Mouse (Mus musculus) liver, embryonic 14.5 days (tissue): ENCODE data around the gene Uba7. TPM values are rescaled to one million over a fixed set of nuclear protein-coding genes. Genes with fewer than 3 reads are reported as not detected.

Experiments
- ATAC-seq: fragments of 200-750 bp; cut with Nextera tagmentation; 2 replicates; pipeline ENCODE4 v1.8.0; 2017; ENCODE audit warnings: moderate number of reproducible peaks, mild to moderate bottlenecking, moderate library complexity; ENCODE audit not compliant: insufficient read depth
- DNase-seq, 3 experiments: peaks; one replicate each; pipeline ENCODE4 v3.0.0-alpha.2; 2012 to 2013; ENCODE audit warnings: low read depth in 3 of 3, low spot score in 3 of 3
- H3K27ac ChIP-seq: fragments of 300-500 bp; sonication (generic); 2 replicates; pipeline ENCODE4 v1.5.1; 2014; ENCODE audit warnings: moderate library complexity, mild to moderate bottlenecking, control low read depth, inconsistent platforms
- H3K27me3 ChIP-seq: fragments of 300-500 bp; sonication (generic); 2 replicates; pipeline ENCODE4 v1.6.1; 2014; ENCODE audit warnings: mild to moderate bottlenecking, low read length, moderate library complexity; ENCODE audit not compliant: control insufficient read depth, insufficient read depth
- H3K36me3 ChIP-seq: fragments of 300-500 bp; sonication (generic); replicated peaks from 2 replicates; pipeline ENCODE4 v1.6.1; 2014; ENCODE audit warnings: low read depth; ENCODE audit not compliant: control insufficient read depth, insufficient read depth
- H3K4me1 ChIP-seq, 2 experiments: fragments of 200-500 bp in 1 of 2; fragments of 300-500 bp in 1 of 2; sonication (generic) in 1 of 2; replicated peaks; 2 replicates each; pipeline ENCODE4 v1.6.1; 2012 to 2014; ENCODE audit warnings: antibody characterized with exemption in 1 of 2, inconsistent platforms in 1 of 2, low read length in 1 of 2; ENCODE audit not compliant: control insufficient read depth in 2 of 2, insufficient read depth in 2 of 2
- H3K4me2 ChIP-seq: fragments of 300-500 bp; sonication (generic); 2 replicates; pipeline ENCODE4 v1.6.1; 2014; ENCODE audit warnings: low read depth, mild to moderate bottlenecking, control low read depth, moderate library complexity
- H3K4me3 ChIP-seq, 2 experiments: fragments of 200-500 bp in 1 of 2; fragments of 300-500 bp in 1 of 2; sonication (generic) in 1 of 2; 2 replicates each; pipeline ENCODE4 v1.5.1; 2012 to 2014; ENCODE audit warnings: low read depth in 2 of 2, low read length in 2 of 2, mild to moderate bottlenecking in 2 of 2, control low read depth in 1 of 2, inconsistent platforms in 1 of 2, moderate library complexity in 1 of 2; ENCODE audit not compliant: insufficient read depth in 1 of 2
- H3K9ac ChIP-seq: fragments of 300-500 bp; sonication (generic); replicated peaks from 2 replicates; pipeline ENCODE4 v1.6.1; 2014; ENCODE audit warnings: mild to moderate bottlenecking, control low read depth, moderate library complexity
- H3K9me3 ChIP-seq: fragments of 300-500 bp; sonication (generic); 2 replicates; pipeline ENCODE4 v1.6.1; 2016; ENCODE audit warnings: low read length, mixed read lengths; ENCODE audit not compliant: control insufficient read depth
- CTCF ChIP-seq: IDR thresholded peaks from 2 replicates; pipeline ENCODE4 v1.5.1; 2016; ENCODE audit warnings: antibody characterized with exemption, low read depth, control low read depth
- EP300 ChIP-seq: IDR thresholded peaks from 2 replicates; pipeline ENCODE4 v1.6.1; 2016; ENCODE audit warnings: antibody characterized with exemption, low read depth
- WGBS: fragments of 180-500 bp; shearing (Covaris S2); extraction: QIAGEN DNeasy Blood & Tissue Kit; methylation state at CpG from one replicate; pipeline ENCODE4 v1.1.7; 2014; ENCODE audit not compliant: insufficient replicate concordance; 5-methylcytosine and 5-hydroxymethylcytosine counted together
- polyA plus RNA-seq, 2 experiments: library from polyadenylated mRNA; depleted of rRNA in 1 of 2; stranded (reverse) in 1 of 2; unstranded in 1 of 2; fragments of >200 nt; fragmentation: Nextera tagmentation in 1 of 2; extraction: Ambion mirVana in 1 of 2; gene quantifications; 2 replicates each; pipeline versions ENCODE4 v1.2.1 to v1.2.3; 2012 to 2014

The Uba7 gene
- polyA plus RNA-seq, 2 experiments, result 49.1 to 83.3 TPM

- H3K27ac ChIP-seq, result peak overlapping the region; percentile 62; the same call in 1 of the 2 replicates
- ATAC-seq, result peak; percentile 14; the same call in 1 of the 2 replicates
Measured at GRCm38 (mm10) chr9:107986376-107986775, 11.1 kb downstream of the Uba7 start.

GRCm38 (mm10) chr9:107987950-107988349, 12.6 kb downstream of the Uba7 start:
- DNase-seq, result no peak
- no peak for ATAC-seq
- no peak overlapping the region for H3K4me2 ChIP-seq
- H3K9me3 ChIP-seq, result no peaks in the 10 kb centered on the region
- no peak overlapping the region for H3K4me3 ChIP-seq
- no peak overlapping the region for H3K27ac ChIP-seq
- H3K36me3 ChIP-seq, result peaks cover 19% of the 10 kb centered on the region
- no peaks in the 10 kb centered on the region; the same call in 1 of the 2 replicates for H3K27me3 ChIP-seq
- H3K4me1 ChIP-seq, result peaks cover 21 to 26% of the 10 kb centered on the region in 2 experiments
- WGBS, result 60% methylated on average over 3 of the region's 3 CpGs
- TF ChIP-seq EP300, result no peak
- no peak for TF ChIP-seq CTCF
- H3K9ac ChIP-seq, result no peak overlapping the region

More at GRCm38 (mm10) chr9:107986376-107986775, 11.1 kb downstream of the Uba7 start:
- Histone ChIP-seq H3K9ac (no peak overlapping the region; the same call in none of the 2 replicates), H3K9me3 (no peaks in the 10 kb centered on the region), H3K4me3 (peak overlapping the region; percentile 84 to 86), H3K4me1 (peaks cover 34 to 40% of the 10 kb centered on the region in 2 experiments), H3K27me3 (no peaks in the 10 kb centered on the region; the same call in 1 of the 2 replicates), H3K4me2 (peak overlapping the region; percentile 92), H3K36me3 (peaks cover 29% of the 10 kb centered on the region)
- under 1% methylated on average over 18 of the region's 18 CpGs for WGBS
- peak in 2 of 3 experiments; percentile 64 to 70 for DNase-seq
- TF ChIP-seq EP300 (no peak), CTCF (peak; percentile 96)

- H3K4me2 ChIP-seq, result no peak within 1 kb of the TSS
- DNase-seq (no peak), ATAC-seq (no peak)
- H3K9ac ChIP-seq, result no peak within 1 kb of the TSS
- no peaks in the 10 kb centered on the region; the same call in 1 of the 2 replicates for H3K27me3 ChIP-seq
- no peak within 1 kb of the TSS for H3K27ac ChIP-seq
- H3K36me3 ChIP-seq, result no peaks in the 10 kb centered on the region
- peaks cover 0 to 3% of the 10 kb centered on the region in 2 experiments; a peak in 2 of 4 replicates for H3K4me1 ChIP-seq
- H3K4me3 ChIP-seq, result no peak within 1 kb of the TSS
- TF ChIP-seq CTCF (no peak), EP300 (no peak)
- no peaks in the 10 kb centered on the region for H3K9me3 ChIP-seq
- 82% methylated on average over 2 of the region's 2 CpGs for whole genome bisulfite sequencing
Measured at GRCm38 (mm10) chr9:107992197-107992596, 16.9 kb downstream of the Uba7 start, which contains the start of gene Cdhr4. Cdhr4 (plus strand) TSS chr9:107992497.

- Histone ChIP-seq H3K27me3 (no peaks in the 10 kb centered on the region), H3K9ac (no peak overlapping the region), H3K4me2 (no peak overlapping the region), H3K4me1 (peaks cover 0 to 3% of the 10 kb centered on the region in 2 experiments; a peak in 1 of 4 replicates), H3K36me3 (no peaks in the 10 kb centered on the region), H3K4me3 (no peak overlapping the region), H3K27ac (no peak overlapping the region), H3K9me3 (no peaks in the 10 kb centered on the region)
- ATAC-seq (no peak), DNase-seq (no peak)
- no peak for TF ChIP-seq EP300
- TF ChIP-seq CTCF, result no peak
- 78% methylated on average over 11 of the region's 11 CpGs for WGBS
Measured at GRCm38 (mm10) chr9:107993013-107993412, 17.7 kb downstream of the Uba7 start.

- Histone ChIP-seq H3K27me3 (no peaks in the 10 kb centered on the region), H3K9ac (no peak overlapping the region), H3K4me3 (no peak overlapping the region), H3K36me3 (no peaks in the 10 kb centered on the region), H3K4me2 (no peak overlapping the region), H3K9me3 (no peaks in the 10 kb centered on the region), H3K4me1 (peaks cover 0 to 3% of the 10 kb centered on the region in 2 experiments; a peak in 1 of 4 replicates), H3K27ac (no peak overlapping the region)
- ATAC-seq (no peak), DNase-seq (no peak)
- 14% methylated on average over 2 of the region's 2 CpGs for WGBS
- TF ChIP-seq CTCF, result no peak
- TF ChIP-seq EP300, result no peak
Measured at GRCm38 (mm10) chr9:107994464-107994863, 19.2 kb downstream of the Uba7 start.
